Mouse (Mus musculus) midbrain, embryonic 13.5 days (tissue): Measurements from ENCODE around the gene Rnf26. TPM values are rescaled to one million over a fixed set of nuclear protein-coding genes. Genes with fewer than 3 reads are reported as not detected.

Source experiments
- ATAC-seq: fragments of 200-750 bp; cut with Nextera tagmentation; 2 replicates; pipeline ENCODE4 v1.8.0; 2017; ENCODE audit warnings: mild to moderate bottlenecking, moderate TSS enrichment, moderate library complexity
- H3K27ac ChIP-seq: fragments of 300-500 bp; sonication (generic); 2 replicates; pipeline ENCODE4 v1.5.1; 2015; ENCODE audit warnings: inconsistent platforms, mild to moderate bottlenecking, moderate library complexity
- H3K27me3 ChIP-seq: fragments of 300-500 bp; sonication (generic); 2 replicates; pipeline ENCODE4 v1.6.1; 2015; ENCODE audit warnings: mild to moderate bottlenecking, inconsistent platforms
- H3K36me3 ChIP-seq: fragments of 300-500 bp; sonication (generic); 2 replicates; pipeline ENCODE4 v1.6.1; 2015; ENCODE audit warnings: mild to moderate bottlenecking, inconsistent platforms
- H3K4me1 ChIP-seq: fragments of 300-500 bp; sonication (generic); replicated peaks from 2 replicates; pipeline ENCODE4 v1.6.1; 2015; ENCODE audit warnings: inconsistent platforms
- H3K4me2 ChIP-seq: fragments of 300-500 bp; sonication (generic); replicated peaks from 2 replicates; pipeline ENCODE4 v1.6.1; 2015; ENCODE audit warnings: moderate library complexity, mild to moderate bottlenecking, inconsistent platforms
- H3K4me3 ChIP-seq: fragments of 300-500 bp; sonication (generic); replicated peaks from 2 replicates; pipeline ENCODE4 v1.5.1; 2015; ENCODE audit warnings: mild to moderate bottlenecking, inconsistent platforms
- H3K9ac ChIP-seq: fragments of 300-500 bp; sonication (generic); replicated peaks from 2 replicates; pipeline ENCODE4 v1.6.1; 2015; ENCODE audit warnings: mild to moderate bottlenecking, inconsistent platforms
- H3K9me3 ChIP-seq: fragments of 300-500 bp; sonication (generic); 2 replicates; pipeline ENCODE4 v1.6.1; 2016; ENCODE audit warnings: mild to moderate bottlenecking, inconsistent platforms
- WGBS: fragments of 180-500 bp; shearing (Covaris S2); methylation state at CpG from one replicate; pipeline ENCODE4 v1.1.7; 2015; 5-methylcytosine and 5-hydroxymethylcytosine counted together
- polyA plus RNA-seq: library from polyadenylated mRNA; unstranded; fragments of >200 nt; fragmentation: Nextera tagmentation; extraction: Ambion mirVana; gene quantifications from 2 replicates; pipeline ENCODE4 v1.2.1, GENCODE M21; 2015

Rnf26 gene
- polyA plus RNA-seq, 1 experiment from 2014 or later, result 32.7 TPM

DNA sequence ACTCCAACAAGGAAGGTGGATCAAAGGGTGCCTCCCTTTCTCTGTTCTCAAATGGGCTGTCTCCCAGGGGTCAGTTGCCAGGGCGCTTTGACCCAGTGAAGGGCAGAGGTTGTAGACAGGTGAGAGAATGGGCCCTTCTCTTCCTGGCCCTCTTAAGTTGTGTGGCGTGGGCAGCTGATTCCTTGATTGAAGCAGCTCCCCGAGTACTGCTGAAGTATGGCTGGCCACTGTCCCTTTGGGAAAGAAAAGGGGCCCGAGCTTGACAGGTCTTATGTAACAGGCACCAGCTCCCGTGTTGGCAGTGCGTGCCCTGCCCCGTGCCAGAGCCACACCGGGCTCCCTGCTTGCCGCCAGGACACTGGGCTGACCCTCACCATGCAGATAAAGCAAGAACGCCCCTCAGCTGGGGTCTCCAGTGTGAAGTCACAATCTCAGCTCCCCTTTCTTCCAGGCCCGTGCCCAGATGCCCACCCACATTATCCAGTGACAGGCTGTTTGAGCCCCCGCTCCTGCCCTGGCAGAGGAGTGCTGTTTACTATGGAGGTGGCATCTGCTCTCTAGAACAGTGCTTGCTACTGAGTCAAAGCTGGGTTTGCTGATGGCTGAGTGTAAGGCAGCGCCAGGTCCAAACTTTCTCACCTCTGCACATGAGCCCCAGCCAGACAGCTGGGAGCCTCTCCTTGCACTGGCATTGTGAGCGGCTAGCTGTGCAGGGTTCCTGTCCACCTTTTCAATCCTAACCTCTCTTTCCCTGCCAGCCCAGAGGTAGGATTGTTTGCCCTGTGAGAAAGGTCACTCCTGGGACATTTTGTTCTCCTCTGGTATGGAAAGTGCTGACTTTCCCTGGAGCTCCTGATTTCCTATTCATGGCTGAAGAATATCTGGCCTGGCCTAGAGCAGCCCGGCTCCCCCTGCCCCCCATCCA is 27.3 kb downstream of the Rnf26 start:
- no peaks in the 10 kb centered on the region for H3K36me3 ChIP-seq
- no peaks in the 10 kb centered on the region for H3K9me3 ChIP-seq
- no peak for ATAC-seq
- 64% methylated on average over 15 of the region's 15 CpGs for WGBS
- no peak overlapping the region for H3K9ac ChIP-seq
- H3K4me1 ChIP-seq, result peaks cover 39% of the 10 kb centered on the region
- H3K4me2 ChIP-seq, result no peak overlapping the region
- H3K27me3 ChIP-seq, result peaks cover 72% of the 10 kb centered on the region
- no peak overlapping the region for H3K27ac ChIP-seq
- peak overlapping the region; percentile 53; the same call in 1 of the 2 replicates for H3K4me3 ChIP-seq

DNA sequence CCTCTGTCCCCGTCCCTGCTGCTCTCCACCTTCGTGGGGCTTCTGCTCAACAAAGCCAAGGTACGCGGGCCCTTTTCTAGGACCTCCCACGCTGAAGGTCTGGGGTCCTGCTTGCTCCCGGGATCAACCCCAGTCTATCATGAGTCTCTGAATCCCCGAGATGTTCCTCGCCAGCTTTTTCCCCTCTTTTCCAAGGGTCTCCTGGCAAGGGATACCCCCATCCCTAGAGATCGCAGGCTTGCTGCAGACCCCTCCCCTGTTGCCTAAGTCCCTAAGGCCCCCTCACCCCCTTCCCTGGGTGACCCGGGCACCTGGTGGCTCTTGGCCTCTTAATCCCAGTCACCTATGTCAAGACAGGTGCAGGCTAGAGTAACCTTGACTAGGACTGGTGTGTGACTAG is 28.0 kb downstream of the Rnf26 start:
- Histone ChIP-seq H3K4me3 (peak overlapping the region; percentile 53), H3K9ac (peak overlapping the region; percentile 69), H3K27ac (no peak overlapping the region), H3K36me3 (no peaks in the 10 kb centered on the region), H3K9me3 (no peaks in the 10 kb centered on the region), H3K4me1 (peaks cover 40% of the 10 kb centered on the region), H3K27me3 (peaks cover 72% of the 10 kb centered on the region), H3K4me2 (peak overlapping the region; percentile 94)
- peak; percentile 10; the same call in 1 of the 2 replicates for ATAC-seq
- 4% methylated on average over 10 of the region's 10 CpGs for WGBS

DNA sequence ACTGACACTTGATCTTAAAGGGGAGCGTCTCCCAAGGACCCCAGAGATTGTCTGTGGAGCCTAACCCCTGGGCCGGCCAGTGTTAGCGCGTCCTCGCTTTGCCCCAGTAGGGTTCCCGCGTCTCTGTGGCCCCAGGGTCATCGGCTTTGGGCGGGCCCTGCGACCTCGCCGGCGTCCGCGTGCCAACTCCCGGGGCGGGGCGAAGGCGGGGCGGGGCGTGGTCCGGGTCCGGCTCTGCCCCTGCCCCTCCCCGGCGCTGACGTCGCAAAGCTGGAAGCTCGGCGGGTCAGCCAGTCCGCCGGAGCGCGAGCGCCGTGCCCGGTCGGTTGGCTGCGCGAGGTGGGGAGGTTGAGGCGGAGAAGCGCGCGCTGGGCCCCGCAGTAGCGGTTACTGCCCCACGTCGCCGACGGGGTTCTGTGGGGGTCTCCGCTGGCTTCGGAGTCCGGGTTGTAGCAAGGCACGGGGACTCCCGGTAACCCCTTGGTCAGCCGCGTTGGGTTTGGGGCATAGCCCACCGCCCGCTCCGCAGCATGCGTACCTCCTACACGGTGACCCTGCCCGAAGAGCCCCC is 28.6 kb downstream of the Rnf26 start:
- no peak overlapping the region for H3K27ac ChIP-seq
- H3K4me1 ChIP-seq, result peaks cover 40% of the 10 kb centered on the region
- H3K27me3 ChIP-seq, result peaks cover 72% of the 10 kb centered on the region
- H3K4me2 ChIP-seq, result peak overlapping the region; percentile 94
- under 1% methylated on average over 52 of the region's 62 CpGs for WGBS
- peak; percentile 69 for ATAC-seq
- H3K4me3 ChIP-seq, result peak overlapping the region; percentile 53
- peak overlapping the region; percentile 69 for H3K9ac ChIP-seq
- no peaks in the 10 kb centered on the region for H3K36me3 ChIP-seq
- H3K9me3 ChIP-seq, result no peaks in the 10 kb centered on the region

DNA sequence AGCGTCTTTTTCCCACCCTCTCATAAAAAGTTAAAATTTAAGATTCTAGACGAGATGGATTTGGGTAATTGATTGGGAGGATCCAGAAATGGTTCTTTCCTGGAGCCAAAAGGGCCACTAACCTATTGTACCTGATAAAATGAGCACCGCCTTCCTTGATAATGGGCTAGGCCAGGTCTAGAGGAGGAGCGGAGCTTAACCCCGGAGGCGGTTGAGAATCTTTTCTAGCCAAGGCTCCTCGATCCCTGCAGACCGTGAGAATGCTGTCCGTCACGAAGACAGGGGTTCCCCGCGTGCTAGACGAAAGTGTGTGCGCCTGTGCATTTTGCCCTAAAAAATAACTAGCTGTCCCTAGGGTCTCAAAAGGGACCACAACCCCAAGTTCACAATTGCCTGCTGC is 29.1 kb downstream of the Rnf26 start:
- Histone ChIP-seq H3K4me3 (peak overlapping the region; percentile 53), H3K4me1 (peaks cover 42% of the 10 kb centered on the region), H3K9me3 (no peaks in the 10 kb centered on the region), H3K9ac (peak overlapping the region; percentile 69; the same call in 1 of the 2 replicates), H3K4me2 (peak overlapping the region; percentile 94), H3K27ac (no peak overlapping the region), H3K36me3 (no peaks in the 10 kb centered on the region), H3K27me3 (peaks cover 69% of the 10 kb centered on the region)
- WGBS, result 3% methylated on average over 14 of the region's 14 CpGs
- ATAC-seq, result peak; percentile 21; the same call in 1 of the 2 replicates

DNA sequence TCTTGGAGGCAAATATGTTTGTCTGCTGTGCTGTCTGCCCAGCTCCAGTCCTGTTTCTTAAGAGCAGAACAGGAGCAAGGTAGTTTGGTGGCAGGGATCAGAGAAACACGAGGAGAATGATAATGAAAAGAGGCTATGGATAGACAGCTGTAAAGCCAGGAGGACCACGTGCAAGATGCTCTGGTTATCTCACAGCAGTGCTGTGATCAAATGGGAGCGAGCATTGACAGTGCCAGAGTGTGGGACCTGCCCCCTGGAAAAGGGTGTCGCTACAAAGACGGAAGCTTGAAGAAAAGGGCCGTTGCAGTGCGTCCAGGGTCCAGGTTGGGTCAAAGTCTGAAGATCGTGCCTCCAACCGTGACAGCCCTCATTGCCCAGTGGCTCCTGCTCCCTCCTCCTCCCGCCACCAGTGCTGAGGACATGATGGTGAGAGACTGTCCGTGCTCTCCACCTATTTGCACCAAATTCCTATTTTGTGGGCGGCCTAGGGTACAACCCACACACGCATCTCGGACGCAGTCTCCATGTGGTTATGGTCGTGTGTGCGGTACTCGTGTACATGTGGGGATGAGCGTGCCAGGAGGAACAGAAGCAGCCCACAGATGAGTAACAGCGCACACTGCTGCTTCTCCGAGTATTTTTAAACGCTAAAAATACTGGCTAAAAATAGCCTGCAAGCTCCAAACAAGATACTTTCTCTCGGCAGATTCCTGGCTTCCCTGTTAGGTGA is 29.8 kb downstream of the Rnf26 start:
- peak overlapping the region; percentile 53 for H3K4me3 ChIP-seq
- peaks cover 62% of the 10 kb centered on the region for H3K27me3 ChIP-seq
- 12% methylated on average over 23 of the region's 23 CpGs for WGBS
- peaks cover 49% of the 10 kb centered on the region for H3K4me1 ChIP-seq
- no peak overlapping the region for H3K9ac ChIP-seq
- no peaks in the 10 kb centered on the region for H3K36me3 ChIP-seq
- no peak overlapping the region for H3K27ac ChIP-seq
- peak overlapping the region; percentile 94 for H3K4me2 ChIP-seq
- no peak for ATAC-seq
- H3K9me3 ChIP-seq, result no peaks in the 10 kb centered on the region

DNA sequence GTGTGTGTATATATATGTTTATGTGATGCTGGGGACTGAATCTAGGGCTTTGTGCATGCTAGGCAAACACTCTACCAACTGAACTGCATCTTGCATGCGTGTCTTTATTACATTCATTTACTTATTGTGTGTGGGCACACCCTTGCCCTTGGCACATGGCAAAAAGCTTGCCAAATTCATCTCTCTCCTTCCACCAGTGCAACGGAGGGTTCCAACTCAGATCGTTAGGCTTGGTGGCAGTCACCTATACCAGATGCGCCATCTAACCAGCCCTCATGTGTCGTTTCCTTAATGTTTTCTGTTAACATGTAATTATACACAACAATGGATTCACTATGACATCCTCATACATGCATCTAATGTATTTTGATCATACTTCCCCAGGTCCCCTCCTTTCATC is 31.1 kb downstream of the Rnf26 start:
- 94% methylated on average over 5 of the region's 5 CpGs for WGBS
- no peak overlapping the region for H3K4me2 ChIP-seq
- H3K9me3 ChIP-seq, result no peaks in the 10 kb centered on the region
- H3K27me3 ChIP-seq, result peaks cover 59% of the 10 kb centered on the region
- no peak for ATAC-seq
- no peaks in the 10 kb centered on the region for H3K36me3 ChIP-seq
- H3K27ac ChIP-seq, result no peak overlapping the region
- H3K4me1 ChIP-seq, result peaks cover 45% of the 10 kb centered on the region
- H3K9ac ChIP-seq, result no peak overlapping the region
- H3K4me3 ChIP-seq, result no peak overlapping the region

DNA sequence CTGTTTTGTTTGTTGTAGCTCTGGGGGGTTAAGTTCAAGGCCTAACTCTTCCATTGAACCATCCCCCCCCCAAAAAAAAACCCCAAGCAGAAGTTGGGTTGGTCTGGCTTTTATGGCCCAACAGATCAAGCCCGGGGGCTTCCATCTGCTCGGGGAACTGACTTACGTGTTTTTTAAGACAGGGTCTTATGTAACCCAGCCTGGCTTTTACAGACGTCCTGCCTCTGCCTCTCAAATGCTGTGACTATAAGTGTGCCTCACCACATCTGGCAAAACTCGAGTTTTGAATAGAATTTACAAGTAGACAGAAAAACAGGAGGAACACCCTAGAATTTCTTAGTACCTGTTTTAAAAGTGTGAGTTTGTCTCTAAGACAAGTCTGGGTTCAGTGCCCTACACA is 31.7 kb downstream of the Rnf26 start:
- no peak overlapping the region for H3K4me2 ChIP-seq
- no peak overlapping the region for H3K27ac ChIP-seq
- WGBS, result 74% methylated on average over 5 of the region's 5 CpGs
- H3K9me3 ChIP-seq, result no peaks in the 10 kb centered on the region
- ATAC-seq, result no peak
- H3K9ac ChIP-seq, result no peak overlapping the region
- peaks cover 51% of the 10 kb centered on the region for H3K4me1 ChIP-seq
- no peak overlapping the region for H3K4me3 ChIP-seq
- H3K36me3 ChIP-seq, result no peaks in the 10 kb centered on the region
- peaks cover 52% of the 10 kb centered on the region for H3K27me3 ChIP-seq

DNA sequence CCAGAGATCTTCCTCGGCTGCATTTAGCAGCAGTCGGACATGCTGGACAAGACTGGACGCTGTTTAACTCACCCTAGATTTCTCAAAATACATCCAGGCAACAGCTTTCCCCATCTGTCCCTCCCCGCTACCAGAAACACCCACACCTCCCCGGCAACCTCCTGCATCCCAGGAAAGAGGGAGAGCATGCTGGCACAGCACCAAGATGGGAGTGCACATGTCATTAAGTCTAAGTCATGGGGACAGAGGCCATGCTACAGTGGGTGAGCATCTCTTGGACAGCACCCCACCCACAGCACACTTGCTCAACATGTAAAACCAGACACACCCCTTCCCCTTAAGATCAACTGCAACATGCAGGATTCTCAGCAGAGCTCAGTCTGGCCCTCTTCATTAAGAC is 32.4 kb downstream of the Rnf26 start:
- H3K27ac ChIP-seq, result no peak overlapping the region
- H3K9ac ChIP-seq, result no peak overlapping the region
- no peaks in the 10 kb centered on the region for H3K9me3 ChIP-seq
- no peaks in the 10 kb centered on the region for H3K36me3 ChIP-seq
- ATAC-seq, result no peak
- no peak overlapping the region for H3K4me3 ChIP-seq
- peaks cover 49% of the 10 kb centered on the region for H3K27me3 ChIP-seq
- peaks cover 54% of the 10 kb centered on the region for H3K4me1 ChIP-seq
- H3K4me2 ChIP-seq, result no peak overlapping the region
- WGBS, result 84% methylated on average over 5 of the region's 5 CpGs

DNA sequence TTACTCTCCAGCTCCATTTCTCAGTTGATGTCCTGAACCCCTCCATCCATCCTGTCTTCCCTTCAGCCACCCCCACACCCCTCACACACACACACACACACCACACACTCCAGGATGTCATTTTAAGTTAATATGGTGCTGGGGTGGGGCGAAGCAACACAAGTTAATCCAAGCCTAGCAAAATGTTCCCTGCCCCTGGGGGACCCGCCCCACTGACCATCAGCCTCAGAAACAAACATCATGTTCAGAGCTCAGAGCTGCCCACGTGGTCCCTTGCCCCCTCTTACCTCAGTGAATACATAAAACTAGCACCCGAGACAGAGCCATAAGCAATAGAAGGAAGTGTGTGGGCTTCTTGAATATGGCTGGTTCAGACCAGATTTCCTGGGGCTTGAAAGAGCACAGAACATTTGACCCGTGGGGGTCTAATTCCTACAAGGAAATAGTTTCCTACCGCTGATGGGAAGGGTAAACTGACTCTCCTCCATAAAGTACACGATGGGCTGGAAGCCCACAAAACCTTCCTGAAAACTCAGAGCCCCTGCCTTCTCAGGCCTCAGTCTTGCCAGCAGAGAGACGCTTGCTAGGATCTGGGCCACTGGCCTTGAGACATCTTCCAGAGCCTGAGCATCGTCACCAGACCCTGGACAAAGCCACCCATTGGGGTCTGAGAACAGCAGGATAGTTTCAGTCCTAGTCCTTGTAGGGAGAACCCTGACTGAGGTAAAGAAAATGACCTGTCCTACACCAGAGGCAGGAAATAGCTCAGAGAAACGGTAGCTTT is 33.1 kb downstream of the Rnf26 start:
- 79% methylated on average over 10 of the region's 10 CpGs for WGBS
- Histone ChIP-seq H3K9me3 (no peaks in the 10 kb centered on the region), H3K27ac (no peak overlapping the region), H3K27me3 (peaks cover 41% of the 10 kb centered on the region), H3K4me2 (no peak overlapping the region), H3K4me1 (peaks cover 47% of the 10 kb centered on the region), H3K9ac (no peak overlapping the region), H3K4me3 (no peak overlapping the region), H3K36me3 (no peaks in the 10 kb centered on the region)
- ATAC-seq, result no peak

DNA sequence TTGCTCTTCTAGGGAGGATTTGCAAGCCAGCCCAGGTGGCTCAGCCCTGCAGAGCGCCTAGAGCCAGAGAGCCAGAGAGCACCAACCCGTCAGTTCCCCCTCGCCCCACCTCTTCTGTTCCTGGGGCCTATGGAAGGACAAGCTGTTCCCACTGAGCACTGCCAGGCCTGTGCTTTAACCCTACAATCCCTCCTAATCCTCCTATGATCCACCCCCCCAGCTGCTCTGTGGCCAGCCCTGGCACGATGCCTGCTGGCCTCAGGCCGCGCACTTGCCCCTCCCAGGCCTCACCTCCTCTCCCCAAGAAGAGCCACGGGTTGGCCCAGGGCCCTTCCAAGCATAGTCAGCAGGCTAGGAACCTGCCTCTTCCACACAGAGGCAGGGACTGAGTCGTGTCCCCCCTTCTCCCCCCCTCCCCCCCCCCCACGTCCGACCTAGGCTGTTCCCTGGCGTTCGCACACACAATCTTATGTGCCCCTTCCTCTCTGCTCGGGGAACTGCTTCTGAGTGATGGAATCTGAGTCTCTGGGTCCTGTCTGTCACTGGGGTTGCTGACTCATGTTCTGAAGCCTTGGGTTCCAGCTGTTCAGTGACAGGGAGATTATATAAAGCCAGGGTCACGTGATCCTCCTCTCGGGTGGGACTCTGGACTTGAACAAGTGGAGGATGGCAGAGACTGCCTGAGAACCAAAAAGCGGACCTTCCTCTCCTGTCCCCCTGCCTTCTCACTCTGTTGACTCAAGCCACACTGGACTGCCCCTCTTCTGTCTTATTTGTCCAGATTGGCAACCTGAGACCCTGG is 34.2 kb downstream of the Rnf26 start:
- H3K4me3 ChIP-seq, result no peak overlapping the region
- no peaks in the 10 kb centered on the region for H3K9me3 ChIP-seq
- H3K27me3 ChIP-seq, result peaks cover 32% of the 10 kb centered on the region
- H3K4me1 ChIP-seq, result peaks cover 36% of the 10 kb centered on the region
- peak overlapping the region; percentile 21; the same call in 1 of the 2 replicates for H3K27ac ChIP-seq
- no peak overlapping the region for H3K9ac ChIP-seq
- no peak overlapping the region for H3K4me2 ChIP-seq
- H3K36me3 ChIP-seq, result no peaks in the 10 kb centered on the region
- ATAC-seq, result peak; percentile 79
- 26% methylated on average over 15 of the region's 16 CpGs for WGBS
